Mouse (Mus musculus): ENCODE measurements around the gene Krtap1-4. TPM values are rescaled to one million over a fixed set of nuclear protein-coding genes. Genes with fewer than 3 reads are reported as not detected.
"Not testable (repeated sequence)": the region's sequence is repeated elsewhere in the genome, so short reads cannot be mapped to it uniquely, and the experiment has no call there.

Krtap1-4 gene
- polyA plus RNA-seq (2014; fragmentation: Nextera tagmentation; extraction: Ambion mirVana): not detected in 2 replicates

GRCm38 (mm10) chr11:99583245-99583704 is at the start of gene Krtap1-4:
Gene Krtap1-4, minus strand, starts transcription at chr11:99583654.
- ATAC-seq (ENCODE audit: insufficient read depth, low FRiP score, low TSS enrichment) (no peak), DNase-seq (ENCODE audit: low spot score) (no peak)
- WGBS: 78% methylated on average over 5 of the region's 5 CpGs

DNA sequence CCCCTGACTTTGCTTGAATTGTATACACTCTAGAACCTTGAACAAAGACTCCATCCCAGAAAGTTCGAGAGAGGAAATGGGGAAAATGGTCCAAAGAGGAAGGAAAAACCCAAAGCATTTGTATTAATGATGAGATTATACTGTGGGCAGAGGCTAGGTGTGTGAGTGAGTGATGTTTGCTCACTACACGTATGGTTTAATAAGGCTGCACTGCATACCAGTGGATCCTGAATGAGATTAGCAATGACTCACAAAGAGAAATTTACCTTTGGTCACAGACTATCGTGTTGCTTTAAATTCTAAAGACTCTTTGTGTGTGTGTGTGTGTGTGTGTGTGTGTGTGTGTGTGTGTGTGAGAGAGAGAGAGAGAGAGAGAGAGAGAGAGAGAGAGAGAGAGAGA is 47.4 kb upstream of the Krtap1-4 start:
- WGBS: 88% methylated on average over 3 of the region's 3 CpGs
- H3K4me2 ChIP-seq (ENCODE audit: low read depth): no peak overlapping the region
- no peak overlapping the region for H3K27ac ChIP-seq (ENCODE audit: low read depth, low read length)
- no peak overlapping the region for H3K9ac ChIP-seq (ENCODE audit: low read length)
- H3K4me1 ChIP-seq (ENCODE audit: control insufficient read depth, insufficient read depth, low read length): no peaks in the 10 kb centered on the region
- no peak overlapping the region for H3K4me3 ChIP-seq (ENCODE audit: low read depth, low read length)
- no peaks in the 10 kb centered on the region for H3K27me3 ChIP-seq (ENCODE audit: control insufficient read depth, insufficient read depth, low read length)
- no peaks in the 10 kb centered on the region for H3K9me3 ChIP-seq (ENCODE audit: control insufficient read depth, low read length)
- no peak for DNase-seq (ENCODE audit: low spot score)
- no peaks in the 10 kb centered on the region for H3K36me3 ChIP-seq (ENCODE audit: control insufficient read depth, insufficient read depth, low read length)
- ATAC-seq (ENCODE audit: insufficient read depth, low FRiP score, low TSS enrichment): no peak

More at GRCm38 (mm10) chr11:99583245-99583704, at the start of gene Krtap1-4:
- no peak within 1 kb of the TSS for H3K4me3 ChIP-seq (ENCODE audit: low read depth, low read length)
- H3K4me2 ChIP-seq (ENCODE audit: low read depth): no peak within 1 kb of the TSS
- H3K36me3 ChIP-seq (ENCODE audit: control insufficient read depth, insufficient read depth, low read length): no peaks in the 10 kb centered on the region
- no peaks in the 10 kb centered on the region for H3K9me3 ChIP-seq (ENCODE audit: control insufficient read depth, low read length)
- no peak within 1 kb of the TSS for H3K9ac ChIP-seq (ENCODE audit: low read length)
- H3K4me1 ChIP-seq (ENCODE audit: control insufficient read depth, insufficient read depth, low read length): no peaks in the 10 kb centered on the region
- H3K27me3 ChIP-seq (ENCODE audit: control insufficient read depth, insufficient read depth, low read length): no peaks in the 10 kb centered on the region
- H3K27ac ChIP-seq (ENCODE audit: low read depth, low read length): no peak within 1 kb of the TSS

DNA sequence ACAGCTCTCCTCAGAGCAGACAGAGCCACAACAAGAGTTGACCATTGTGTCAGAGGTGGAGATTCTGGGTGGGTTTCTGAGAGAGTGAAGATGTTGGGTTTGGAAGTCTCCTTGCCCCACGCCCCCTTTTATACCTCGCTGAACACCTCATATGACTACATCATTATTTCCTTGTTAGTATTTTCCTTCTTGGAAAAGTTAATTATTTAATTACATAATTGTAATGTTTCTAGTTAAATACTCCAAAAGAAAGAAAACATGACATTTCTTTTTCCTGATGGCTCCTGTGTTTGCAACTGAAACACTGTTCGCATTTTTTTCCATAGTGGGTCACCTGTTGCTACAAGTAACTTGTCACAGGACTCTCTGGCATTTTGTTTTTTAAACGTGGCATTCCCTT is 44.7 kb upstream of the Krtap1-4 start, which contains the start of gene Krtap4-1:
TSS of gene Krtap4-1 (minus strand) at position 101 of the 400 bp plus-strand sequence.
- Histone ChIP-seq H3K9me3 (ENCODE audit: control insufficient read depth, low read length) (no peaks in the 10 kb centered on the region), H3K9ac (ENCODE audit: low read length) (no peak within 1 kb of the TSS), H3K4me3 (ENCODE audit: low read depth, low read length) (no peak within 1 kb of the TSS), H3K4me1 (ENCODE audit: control insufficient read depth, insufficient read depth, low read length) (no peaks in the 10 kb centered on the region), H3K36me3 (ENCODE audit: control insufficient read depth, insufficient read depth, low read length) (no peaks in the 10 kb centered on the region), H3K27me3 (ENCODE audit: control insufficient read depth, insufficient read depth, low read length) (no peaks in the 10 kb centered on the region), H3K4me2 (ENCODE audit: low read depth) (no peak within 1 kb of the TSS), H3K27ac (ENCODE audit: low read depth, low read length) (no peak within 1 kb of the TSS)
- no peak for DNase-seq (ENCODE audit: low spot score)
- WGBS: 84% methylated on average over 4 of the region's 4 CpGs
- no peak for ATAC-seq (ENCODE audit: insufficient read depth, low FRiP score, low TSS enrichment)

GRCm38 (mm10) chr11:99620335-99620734 is 36.9 kb upstream of the Krtap1-4 start, which contains the start of gene Gm11562:
Gene Gm11562, minus strand, starts transcription at chr11:99620435.
- Histone ChIP-seq H3K4me1 (ENCODE audit: control insufficient read depth, insufficient read depth, low read length) (no peaks in the 10 kb centered on the region), H3K36me3 (ENCODE audit: control insufficient read depth, insufficient read depth, low read length) (no peaks in the 10 kb centered on the region), H3K4me3 (ENCODE audit: low read depth, low read length) (no peak within 1 kb of the TSS), H3K9ac (ENCODE audit: low read length) (no peak within 1 kb of the TSS), H3K27me3 (ENCODE audit: control insufficient read depth, insufficient read depth, low read length) (no peaks in the 10 kb centered on the region), H3K9me3 (ENCODE audit: control insufficient read depth, low read length) (no peaks in the 10 kb centered on the region), H3K4me2 (ENCODE audit: low read depth) (no peak within 1 kb of the TSS), H3K27ac (ENCODE audit: low read depth, low read length) (no peak within 1 kb of the TSS)
- ATAC-seq (ENCODE audit: insufficient read depth, low FRiP score, low TSS enrichment): no peak
- 93% methylated on average over 2 of the region's 2 CpGs for WGBS
- DNase-seq (ENCODE audit: low spot score): no peak

- no peaks in the 10 kb centered on the region for H3K9me3 ChIP-seq (ENCODE audit: control insufficient read depth, low read length)
- H3K27ac ChIP-seq (ENCODE audit: low read depth, low read length): no peak within 1 kb of the TSS
- H3K9ac ChIP-seq (ENCODE audit: low read length): no peak within 1 kb of the TSS
- ATAC-seq (ENCODE audit: insufficient read depth, low FRiP score, low TSS enrichment) (no peak), DNase-seq (ENCODE audit: low spot score) (no peak)
- H3K4me3 ChIP-seq (ENCODE audit: low read depth, low read length): no peak within 1 kb of the TSS
- no peaks in the 10 kb centered on the region for H3K36me3 ChIP-seq (ENCODE audit: control insufficient read depth, insufficient read depth, low read length)
- H3K27me3 ChIP-seq (ENCODE audit: control insufficient read depth, insufficient read depth, low read length): no peaks in the 10 kb centered on the region
- 78% methylated on average over 3 of the region's 3 CpGs for WGBS
- no peak within 1 kb of the TSS for H3K4me2 ChIP-seq (ENCODE audit: low read depth)
- no peaks in the 10 kb centered on the region for H3K4me1 ChIP-seq (ENCODE audit: control insufficient read depth, insufficient read depth, low read length)
Observed at GRCm38 (mm10) chr11:99614796-99615363, 31.4 kb upstream of the Krtap1-4 start, which contains the start of gene Krtap2-4. Gene Krtap2-4, minus strand, starts transcription at chr11:99614846.

- not testable (repeated sequence) for H3K4me1 ChIP-seq (ENCODE audit: control insufficient read depth, insufficient read depth, low read length); DNase-seq (ENCODE audit: low spot score); H3K9me3 ChIP-seq (ENCODE audit: control insufficient read depth, low read length); H3K27ac ChIP-seq (ENCODE audit: low read depth, low read length); H3K4me2 ChIP-seq (ENCODE audit: low read depth); H3K27me3 ChIP-seq (ENCODE audit: control insufficient read depth, insufficient read depth, low read length); H3K9ac ChIP-seq (ENCODE audit: low read length); H3K4me3 ChIP-seq (ENCODE audit: low read depth, low read length); H3K36me3 ChIP-seq (ENCODE audit: control insufficient read depth, insufficient read depth, low read length); ATAC-seq (ENCODE audit: insufficient read depth, low FRiP score, low TSS enrichment)
- WGBS: 76% methylated on average over 1 of the region's 2 CpGs
Observed at GRCm38 (mm10) chr11:99610089-99610488, 26.6 kb upstream of the Krtap1-4 start, which contains the start of gene Gm11937. Gene Gm11937, minus strand, starts transcription at chr11:99610189.

DNA sequence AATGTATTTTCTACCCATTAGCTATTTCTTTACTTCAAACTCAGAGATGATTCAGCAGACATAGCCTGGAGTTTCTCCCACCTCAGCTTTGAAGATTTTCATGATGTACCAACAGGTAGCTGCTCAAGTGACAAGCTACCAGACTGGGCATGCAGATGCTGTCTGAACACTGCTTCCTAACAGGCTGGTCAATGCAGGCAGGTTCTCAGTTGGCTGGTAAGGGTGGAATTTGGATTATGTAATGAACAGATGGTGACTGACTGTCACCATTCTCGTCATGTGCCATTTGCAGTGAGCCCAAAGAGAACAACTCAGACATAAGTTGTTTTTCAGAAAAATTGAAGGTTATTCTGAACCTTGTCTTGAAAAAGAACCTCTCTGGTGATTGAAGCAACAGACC is 25.7 kb upstream of the Krtap1-4 start:
- no peak overlapping the region for H3K27ac ChIP-seq (ENCODE audit: low read depth, low read length)
- no peaks in the 10 kb centered on the region for H3K27me3 ChIP-seq (ENCODE audit: control insufficient read depth, insufficient read depth, low read length)
- DNase-seq (ENCODE audit: low spot score) (no peak), ATAC-seq (ENCODE audit: insufficient read depth, low FRiP score, low TSS enrichment) (no peak)
- no peaks in the 10 kb centered on the region for H3K36me3 ChIP-seq (ENCODE audit: control insufficient read depth, insufficient read depth, low read length)
- no peak overlapping the region for H3K9ac ChIP-seq (ENCODE audit: low read length)
- no peaks in the 10 kb centered on the region for H3K9me3 ChIP-seq (ENCODE audit: control insufficient read depth, low read length)
- 78% methylated on average over 1 of the region's 1 CpGs for WGBS
- no peak overlapping the region for H3K4me3 ChIP-seq (ENCODE audit: low read depth, low read length)
- no peaks in the 10 kb centered on the region for H3K4me1 ChIP-seq (ENCODE audit: control insufficient read depth, insufficient read depth, low read length)
- H3K4me2 ChIP-seq (ENCODE audit: low read depth): no peak overlapping the region

GRCm38 (mm10) chr11:99603208-99603607 is 19.8 kb upstream of the Krtap1-4 start, which contains the start of gene Gm11938:
Gene Gm11938, minus strand, starts transcription at chr11:99603308.
- H3K27ac ChIP-seq (ENCODE audit: low read depth, low read length); H3K27me3 ChIP-seq (ENCODE audit: control insufficient read depth, insufficient read depth, low read length); H3K9ac ChIP-seq (ENCODE audit: low read length); H3K4me3 ChIP-seq (ENCODE audit: low read depth, low read length); DNase-seq (ENCODE audit: low spot score); H3K4me2 ChIP-seq (ENCODE audit: low read depth); H3K4me1 ChIP-seq (ENCODE audit: control insufficient read depth, insufficient read depth, low read length); H3K9me3 ChIP-seq (ENCODE audit: control insufficient read depth, low read length); ATAC-seq (ENCODE audit: insufficient read depth, low FRiP score, low TSS enrichment); H3K36me3 ChIP-seq (ENCODE audit: control insufficient read depth, insufficient read depth, low read length): not testable (repeated sequence)
- WGBS: 69% methylated on average over 1 of the region's 1 CpGs

- DNase-seq (ENCODE audit: low spot score); ATAC-seq (ENCODE audit: insufficient read depth, low FRiP score, low TSS enrichment); H3K27ac ChIP-seq (ENCODE audit: low read depth, low read length); H3K9ac ChIP-seq (ENCODE audit: low read length); H3K4me1 ChIP-seq (ENCODE audit: control insufficient read depth, insufficient read depth, low read length); H3K9me3 ChIP-seq (ENCODE audit: control insufficient read depth, low read length); H3K36me3 ChIP-seq (ENCODE audit: control insufficient read depth, insufficient read depth, low read length); H3K27me3 ChIP-seq (ENCODE audit: control insufficient read depth, insufficient read depth, low read length); H3K4me2 ChIP-seq (ENCODE audit: low read depth); H3K4me3 ChIP-seq (ENCODE audit: low read depth, low read length): not testable (repeated sequence)
- WGBS: 84% methylated on average over 6 of the region's 6 CpGs
Observed at GRCm38 (mm10) chr11:99597742-99598141, 14.3 kb upstream of the Krtap1-4 start, which contains the start of gene Krtap9-3. Gene Krtap9-3, minus strand, starts transcription at chr11:99598105.
